Mouse (Mus musculus): ENCODE measurements around the gene Unc79. TPM values are rescaled to one million over a fixed set of nuclear protein-coding genes. Genes with fewer than 3 reads are reported as not detected.
A peak's percentile ranks its signal among the peaks of the same experiment; 100 is the strongest.

The Unc79 gene
- polyA plus RNA-seq, 2 experiments: 0.12 TPM; not detected in 1

GRCm38 (mm10) chr12:103160721-103161120 is 212.1 kb downstream of the Unc79 start:
- no peak for ATAC-seq (ENCODE audit: insufficient read depth)
- H3K36me3 ChIP-seq (replicated peaks; ENCODE audit: control insufficient read depth, insufficient read depth, low read depth): no peaks in the 10 kb centered on the region
- no peaks in the 10 kb centered on the region for H3K4me1 ChIP-seq (replicated peaks; ENCODE audit: control insufficient read depth in 2 of 2, insufficient read depth in 2 of 2, low read length in 1 of 2)
- no peak overlapping the region for H3K27ac ChIP-seq
- 62% methylated on average over 4 of the region's 4 CpGs for WGBS (ENCODE audit: insufficient replicate concordance)
- no peaks in the 10 kb centered on the region for H3K9me3 ChIP-seq (ENCODE audit: control insufficient read depth, low read length)
- H3K27me3 ChIP-seq (ENCODE audit: control insufficient read depth, insufficient read depth, low read length): no peaks in the 10 kb centered on the region
- H3K9ac ChIP-seq (replicated peaks): no peak overlapping the region
- TF ChIP-seq CTCF (IDR thresholded peaks at IDR 0.05; ENCODE audit: low read depth) (no peak), EP300 (IDR thresholded peaks at IDR 0.05; ENCODE audit: low read depth) (no peak)
- H3K4me3 ChIP-seq (ENCODE audit: insufficient read depth in 1 of 2, low read depth in 2 of 2, low read length in 2 of 2): no peak overlapping the region
- no peak overlapping the region for H3K4me2 ChIP-seq (ENCODE audit: low read depth)
- no peak for DNase-seq (ENCODE audit: low read depth in 3 of 3, low spot score in 3 of 3)

GRCm38 (mm10) chr12:103163596-103163995 is 214.9 kb downstream of the Unc79 start:
- no peaks in the 10 kb centered on the region for H3K36me3 ChIP-seq (replicated peaks; ENCODE audit: control insufficient read depth, insufficient read depth, low read depth)
- ATAC-seq (ENCODE audit: insufficient read depth) (no peak), DNase-seq (ENCODE audit: low read depth in 3 of 3, low spot score in 3 of 3) (no peak)
- H3K27ac ChIP-seq: no peak overlapping the region
- H3K27me3 ChIP-seq (ENCODE audit: control insufficient read depth, insufficient read depth, low read length): no peaks in the 10 kb centered on the region
- 57% methylated on average over 10 of the region's 10 CpGs for WGBS (ENCODE audit: insufficient replicate concordance)
- H3K9me3 ChIP-seq (ENCODE audit: control insufficient read depth, low read length): no peaks in the 10 kb centered on the region
- TF ChIP-seq EP300 (IDR thresholded peaks at IDR 0.05; ENCODE audit: low read depth) (no peak), CTCF (IDR thresholded peaks at IDR 0.05; ENCODE audit: low read depth) (no peak)
- no peaks in the 10 kb centered on the region for H3K4me1 ChIP-seq (replicated peaks; ENCODE audit: control insufficient read depth in 2 of 2, insufficient read depth in 2 of 2, low read length in 1 of 2)
- no peak overlapping the region for H3K4me3 ChIP-seq (ENCODE audit: insufficient read depth in 1 of 2, low read depth in 2 of 2, low read length in 2 of 2)
- H3K9ac ChIP-seq (replicated peaks): no peak overlapping the region
- no peak overlapping the region for H3K4me2 ChIP-seq (ENCODE audit: low read depth)

GRCm38 (mm10) chr12:103164101-103165030 is 215.7 kb downstream of the Unc79 start:
- ATAC-seq (ENCODE audit: insufficient read depth): no peak
- Histone ChIP-seq H3K9me3 (ENCODE audit: control insufficient read depth, low read length) (no peaks in the 10 kb centered on the region), H3K36me3 (replicated peaks; ENCODE audit: control insufficient read depth, insufficient read depth, low read depth) (no peaks in the 10 kb centered on the region), H3K4me3 (ENCODE audit: insufficient read depth in 1 of 2, low read depth in 2 of 2, low read length in 2 of 2) (no peak overlapping the region), H3K4me1 (replicated peaks; ENCODE audit: control insufficient read depth in 2 of 2, insufficient read depth in 2 of 2, low read length in 1 of 2) (no peaks in the 10 kb centered on the region), H3K9ac (replicated peaks) (no peak overlapping the region), H3K27ac (no peak overlapping the region), H3K4me2 (ENCODE audit: low read depth) (no peak overlapping the region), H3K27me3 (ENCODE audit: control insufficient read depth, insufficient read depth, low read length) (no peaks in the 10 kb centered on the region)
- DNase-seq (ENCODE audit: low read depth in 3 of 3, low spot score in 3 of 3): no peak
- 59% methylated on average over 14 of the region's 14 CpGs for WGBS (ENCODE audit: insufficient replicate concordance)
- no peak for TF ChIP-seq CTCF (IDR thresholded peaks at IDR 0.05; ENCODE audit: low read depth)

- WGBS (ENCODE audit: insufficient replicate concordance): 50% methylated on average over 12 of the region's 12 CpGs
- H3K4me2 ChIP-seq (ENCODE audit: low read depth): no peak overlapping the region
- H3K27ac ChIP-seq: no peak overlapping the region
These were observed 220.2 kb downstream of the Unc79 start for GRCm38 (mm10) chr12:103168892-103169291.

GRCm38 (mm10) chr12:103183057-103183456 is 234.4 kb downstream of the Unc79 start:
- H3K4me2 ChIP-seq (ENCODE audit: low read depth): no peak overlapping the region
- no peak overlapping the region for H3K27ac ChIP-seq
- H3K9ac ChIP-seq (replicated peaks): no peak overlapping the region
- peak; percentile 15; the same call in 1 of the 2 replicates for ATAC-seq (ENCODE audit: insufficient read depth)
- no peaks in the 10 kb centered on the region for H3K9me3 ChIP-seq (ENCODE audit: control insufficient read depth, low read length)
- no peak overlapping the region for H3K4me3 ChIP-seq (ENCODE audit: insufficient read depth in 1 of 2, low read depth in 2 of 2, low read length in 2 of 2)
- H3K4me1 ChIP-seq (replicated peaks; ENCODE audit: control insufficient read depth in 2 of 2, insufficient read depth in 2 of 2, low read length in 1 of 2): no peaks in the 10 kb centered on the region
- 17% methylated on average over 7 of the region's 7 CpGs for WGBS (ENCODE audit: insufficient replicate concordance)
- no peak for DNase-seq (ENCODE audit: low read depth in 3 of 3, low spot score in 3 of 3)
- no peak for TF ChIP-seq EP300 (IDR thresholded peaks at IDR 0.05; ENCODE audit: low read depth)
- TF ChIP-seq CTCF (IDR thresholded peaks at IDR 0.05; ENCODE audit: low read depth): no peak
- H3K36me3 ChIP-seq (replicated peaks; ENCODE audit: control insufficient read depth, insufficient read depth, low read depth): no peaks in the 10 kb centered on the region
- no peaks in the 10 kb centered on the region for H3K27me3 ChIP-seq (ENCODE audit: control insufficient read depth, insufficient read depth, low read length)

More at GRCm38 (mm10) chr12:103168892-103169291, 220.2 kb downstream of the Unc79 start:
- Histone ChIP-seq H3K4me3 (ENCODE audit: insufficient read depth in 1 of 2, low read depth in 2 of 2, low read length in 2 of 2) (no peak overlapping the region), H3K36me3 (replicated peaks; ENCODE audit: control insufficient read depth, insufficient read depth, low read depth) (no peaks in the 10 kb centered on the region), H3K4me1 (replicated peaks; ENCODE audit: control insufficient read depth in 2 of 2, insufficient read depth in 2 of 2, low read length in 1 of 2) (no peaks in the 10 kb centered on the region), H3K9me3 (ENCODE audit: control insufficient read depth, low read length) (no peaks in the 10 kb centered on the region), H3K9ac (replicated peaks) (no peak overlapping the region), H3K27me3 (ENCODE audit: control insufficient read depth, insufficient read depth, low read length) (no peaks in the 10 kb centered on the region)
- ATAC-seq (ENCODE audit: insufficient read depth) (no peak), DNase-seq (ENCODE audit: low read depth in 3 of 3, low spot score in 3 of 3) (no peak)
- TF ChIP-seq EP300 (IDR thresholded peaks at IDR 0.05; ENCODE audit: low read depth) (no peak), CTCF (IDR thresholded peaks at IDR 0.05; ENCODE audit: low read depth) (no peak)
